Mouse (Mus musculus): ENCODE measurements around the gene Odf3b. TPM values are rescaled to one million over a fixed set of nuclear protein-coding genes. Genes with fewer than 3 reads are reported as not detected.
A peak's percentile ranks its signal among the peaks of the same experiment; 100 is the strongest.

Odf3b gene
- polyA plus RNA-seq, 1 experiment from 2014 or later = 0.34 TPM

- H3K9ac ChIP-seq (ENCODE audit: low read length) = no peak overlapping the region
- no peak for ATAC-seq (replicated peaks; ENCODE audit: low FRiP score, low TSS enrichment, low read depth)
- H3K4me2 ChIP-seq (ENCODE audit: low read length) = peak overlapping the region; percentile 57
- 8% methylated on average over 10 of the region's 10 CpGs for WGBS
- H3K4me3 ChIP-seq (ENCODE audit: low read depth, low read length) = peak overlapping the region; percentile 29
- no peak for DNase-seq (ENCODE audit: low spot score)
- H3K4me1 ChIP-seq (replicated peaks; ENCODE audit: control insufficient read depth, insufficient read depth, low read length) = peaks cover 23% of the 10 kb centered on the region
- no peak overlapping the region for H3K27ac ChIP-seq (ENCODE audit: low read depth)
- H3K9me3 ChIP-seq (ENCODE audit: control insufficient read depth, low read length) = no peaks in the 10 kb centered on the region
- H3K27me3 ChIP-seq (replicated peaks; ENCODE audit: control insufficient read depth, insufficient read depth, low read length) = peaks cover 46% of the 10 kb centered on the region
- H3K36me3 ChIP-seq (ENCODE audit: control insufficient read depth, insufficient read depth, low read length) = no peaks in the 10 kb centered on the region
Measured at GRCm38 (mm10) chr15:89379429-89379828, 347 bp upstream of the Odf3b start.

- no peaks in the 10 kb centered on the region for H3K36me3 ChIP-seq (ENCODE audit: control insufficient read depth, insufficient read depth, low read length)
- WGBS = 15% methylated on average over 46 of the region's 46 CpGs
- H3K4me2 ChIP-seq (ENCODE audit: low read length) = peak overlapping the region; percentile 57
- peaks cover 46% of the 10 kb centered on the region for H3K27me3 ChIP-seq (replicated peaks; ENCODE audit: control insufficient read depth, insufficient read depth, low read length)
- ATAC-seq (replicated peaks; ENCODE audit: low FRiP score, low TSS enrichment, low read depth) (no peak), DNase-seq (ENCODE audit: low spot score) (no peak)
- peak overlapping the region; percentile 29 for H3K4me3 ChIP-seq (ENCODE audit: low read depth, low read length)
- no peaks in the 10 kb centered on the region for H3K9me3 ChIP-seq (ENCODE audit: control insufficient read depth, low read length)
- H3K4me1 ChIP-seq (replicated peaks; ENCODE audit: control insufficient read depth, insufficient read depth, low read length) = peaks cover 26% of the 10 kb centered on the region
- H3K27ac ChIP-seq (ENCODE audit: low read depth) = no peak overlapping the region
- 0 out of 2 replicates have a peak overlapping the region, but pooled peaks have one; percentile 21 for H3K9ac ChIP-seq (ENCODE audit: low read length)
Measured at GRCm38 (mm10) chr15:89377938-89378828, 899 bp downstream of the Odf3b start.

GRCm38 (mm10) chr15:89377362-89377761 is 1.7 kb downstream of the Odf3b start:
- H3K9me3 ChIP-seq (ENCODE audit: control insufficient read depth, low read length) = no peaks in the 10 kb centered on the region
- peaks cover 26% of the 10 kb centered on the region for H3K4me1 ChIP-seq (replicated peaks; ENCODE audit: control insufficient read depth, insufficient read depth, low read length)
- H3K36me3 ChIP-seq (ENCODE audit: control insufficient read depth, insufficient read depth, low read length) = peaks cover 4% of the 10 kb centered on the region; the same call in 1 of the 2 replicates
- H3K4me2 ChIP-seq (ENCODE audit: low read length) = peak overlapping the region; percentile 29
- no peak overlapping the region; the same call in 1 of the 2 replicates for H3K4me3 ChIP-seq (ENCODE audit: low read depth, low read length)
- no peak for ATAC-seq (replicated peaks; ENCODE audit: low FRiP score, low TSS enrichment, low read depth)
- no peak for DNase-seq (ENCODE audit: low spot score)
- H3K27me3 ChIP-seq (replicated peaks; ENCODE audit: control insufficient read depth, insufficient read depth, low read length) = peaks cover 46% of the 10 kb centered on the region
- no peak overlapping the region for H3K27ac ChIP-seq (ENCODE audit: low read depth)
- WGBS = 3% methylated on average over 18 of the region's 18 CpGs
- H3K9ac ChIP-seq (ENCODE audit: low read length) = no peak overlapping the region

- 26% methylated on average over 16 of the region's 16 CpGs for WGBS
- Histone ChIP-seq H3K9me3 (ENCODE audit: control insufficient read depth, low read length) (no peaks in the 10 kb centered on the region), H3K4me2 (ENCODE audit: low read length) (peak within 1 kb of the TSS; percentile 29), H3K27me3 (replicated peaks; ENCODE audit: control insufficient read depth, insufficient read depth, low read length) (peaks cover 46% of the 10 kb centered on the region), H3K4me1 (replicated peaks; ENCODE audit: control insufficient read depth, insufficient read depth, low read length) (peaks cover 26% of the 10 kb centered on the region), H3K9ac (ENCODE audit: low read length) (no peak within 1 kb of the TSS), H3K4me3 (ENCODE audit: low read depth, low read length) (no peak within 1 kb of the TSS; the same call in 1 of the 2 replicates), H3K36me3 (ENCODE audit: control insufficient read depth, insufficient read depth, low read length) (peaks cover 8% of the 10 kb centered on the region), H3K27ac (ENCODE audit: low read depth) (no peak within 1 kb of the TSS)
- DNase-seq (ENCODE audit: low spot score) (no peak), ATAC-seq (replicated peaks; ENCODE audit: low FRiP score, low TSS enrichment, low read depth) (no peak)
Measured at GRCm38 (mm10) chr15:89376957-89377356, 2.1 kb downstream of the Odf3b start, which contains the start of gene Tymp. Tymp (minus strand) TSS chr15:89377039.

- H3K9ac ChIP-seq (ENCODE audit: low read length) = no peak overlapping the region
- WGBS = 82% methylated on average over 7 of the region's 7 CpGs
- peaks cover 26% of the 10 kb centered on the region for H3K4me1 ChIP-seq (replicated peaks; ENCODE audit: control insufficient read depth, insufficient read depth, low read length)
- DNase-seq (ENCODE audit: low spot score) (no peak), ATAC-seq (replicated peaks; ENCODE audit: low FRiP score, low TSS enrichment, low read depth) (no peak)
- H3K9me3 ChIP-seq (ENCODE audit: control insufficient read depth, low read length) = no peaks in the 10 kb centered on the region
- peaks cover 46% of the 10 kb centered on the region for H3K27me3 ChIP-seq (replicated peaks; ENCODE audit: control insufficient read depth, insufficient read depth, low read length)
- no peak overlapping the region for H3K27ac ChIP-seq (ENCODE audit: low read depth)
- H3K4me3 ChIP-seq (ENCODE audit: low read depth, low read length) = no peak overlapping the region
- H3K36me3 ChIP-seq (ENCODE audit: control insufficient read depth, insufficient read depth, low read length) = peaks cover 17% of the 10 kb centered on the region
- no peak overlapping the region for H3K4me2 ChIP-seq (ENCODE audit: low read length)
Measured at GRCm38 (mm10) chr15:89376040-89376439, 3.0 kb downstream of the Odf3b start.

- no peak overlapping the region for H3K4me3 ChIP-seq (ENCODE audit: low read depth, low read length)
Measured at GRCm38 (mm10) chr15:89374801-89375534, 4.1 kb downstream of the Odf3b start.

GRCm38 (mm10) chr15:89374340-89374739 is 4.7 kb downstream of the Odf3b start:
- Histone ChIP-seq H3K27ac (ENCODE audit: low read depth) (no peak overlapping the region; the same call in 1 of the 2 replicates), H3K4me3 (ENCODE audit: low read depth, low read length) (peak overlapping the region; percentile 68), H3K4me2 (ENCODE audit: low read length) (peak overlapping the region; percentile 77), H3K36me3 (ENCODE audit: control insufficient read depth, insufficient read depth, low read length) (peaks cover 34% of the 10 kb centered on the region), H3K27me3 (replicated peaks; ENCODE audit: control insufficient read depth, insufficient read depth, low read length) (peaks cover 33% of the 10 kb centered on the region), H3K9ac (ENCODE audit: low read length) (peak overlapping the region; percentile 70), H3K4me1 (replicated peaks; ENCODE audit: control insufficient read depth, insufficient read depth, low read length) (peaks cover 23% of the 10 kb centered on the region), H3K9me3 (ENCODE audit: control insufficient read depth, low read length) (no peaks in the 10 kb centered on the region)
- DNase-seq (ENCODE audit: low spot score) = no peak
- WGBS = 50% methylated on average over 9 of the region's 9 CpGs
- no peak for ATAC-seq (replicated peaks; ENCODE audit: low FRiP score, low TSS enrichment, low read depth)

More at GRCm38 (mm10) chr15:89374801-89375534, 4.1 kb downstream of the Odf3b start:
- no peaks in the 10 kb centered on the region for H3K9me3 ChIP-seq (ENCODE audit: control insufficient read depth, low read length)
- peaks cover 39% of the 10 kb centered on the region for H3K27me3 ChIP-seq (replicated peaks; ENCODE audit: control insufficient read depth, insufficient read depth, low read length)
- H3K9ac ChIP-seq (ENCODE audit: low read length) = no peak overlapping the region
- H3K27ac ChIP-seq (ENCODE audit: low read depth) = no peak overlapping the region
- ATAC-seq (replicated peaks; ENCODE audit: low FRiP score, low TSS enrichment, low read depth) = no peak
- WGBS = 92% methylated on average over 17 of the region's 17 CpGs
- no peak overlapping the region for H3K4me2 ChIP-seq (ENCODE audit: low read length)
- DNase-seq (ENCODE audit: low spot score) = no peak
- peaks cover 26% of the 10 kb centered on the region for H3K4me1 ChIP-seq (replicated peaks; ENCODE audit: control insufficient read depth, insufficient read depth, low read length)
- H3K36me3 ChIP-seq (ENCODE audit: control insufficient read depth, insufficient read depth, low read length) = peaks cover 27% of the 10 kb centered on the region

GRCm38 (mm10) chr15:89373762-89374248 is 5.3 kb downstream of the Odf3b start, which contains the start of gene Sco2:
Sco2 (minus strand) TSS chr15:89373846.
- Histone ChIP-seq H3K36me3 (ENCODE audit: control insufficient read depth, insufficient read depth, low read length) (peaks cover 39% of the 10 kb centered on the region), H3K4me2 (ENCODE audit: low read length) (peak within 1 kb of the TSS; percentile 77), H3K27ac (ENCODE audit: low read depth) (peak within 1 kb of the TSS; percentile 86), H3K9me3 (ENCODE audit: control insufficient read depth, low read length) (no peaks in the 10 kb centered on the region), H3K4me3 (ENCODE audit: low read depth, low read length) (peak within 1 kb of the TSS; percentile 68), H3K4me1 (replicated peaks; ENCODE audit: control insufficient read depth, insufficient read depth, low read length) (peaks cover 17% of the 10 kb centered on the region), H3K27me3 (replicated peaks; ENCODE audit: control insufficient read depth, insufficient read depth, low read length) (peaks cover 28% of the 10 kb centered on the region), H3K9ac (ENCODE audit: low read length) (peak within 1 kb of the TSS; percentile 70)
- WGBS = 0% methylated on average over 42 of the region's 42 CpGs
- ATAC-seq (replicated peaks; ENCODE audit: low FRiP score, low TSS enrichment, low read depth) (peak; percentile 79), DNase-seq (ENCODE audit: low spot score) (peak; percentile 99)
